Mouse (Mus musculus): ENCODE measurements around the gene Tex9. TPM values are rescaled to one million over a fixed set of nuclear protein-coding genes. Genes with fewer than 3 reads are reported as not detected.

The Tex9 gene
- polyA plus RNA-seq, 1 experiment from 2014 or later: 12.6 TPM

GRCm38 (mm10) chr9:72479276-72479675 is 12.7 kb downstream of the Tex9 start:
- no peak overlapping the region for H3K4me2 ChIP-seq
- H3K27ac ChIP-seq: no peak overlapping the region
- no peaks in the 10 kb centered on the region for H3K9me3 ChIP-seq (replicated peaks)
- no peak overlapping the region for H3K4me3 ChIP-seq
- H3K4me1 ChIP-seq (replicated peaks): no peaks in the 10 kb centered on the region
- H3K27me3 ChIP-seq: no peaks in the 10 kb centered on the region
- 88% methylated on average over 1 of the region's 1 CpGs for WGBS
- H3K9ac ChIP-seq: no peak overlapping the region
- peaks cover 29% of the 10 kb centered on the region; the same call in 1 of the 2 replicates for H3K36me3 ChIP-seq
- no peak for ATAC-seq (replicated peaks; ENCODE audit: insufficient number of reproducible peaks, insufficient read depth, low FRiP score, low read depth)

GRCm38 (mm10) chr9:72477306-72477705 is 14.7 kb downstream of the Tex9 start:
- no peaks in the 10 kb centered on the region for H3K4me1 ChIP-seq (replicated peaks)
- peaks cover 30% of the 10 kb centered on the region; the same call in 1 of the 2 replicates for H3K36me3 ChIP-seq
- no peak overlapping the region for H3K4me2 ChIP-seq
- H3K9ac ChIP-seq: no peak overlapping the region
- 76% methylated on average over 6 of the region's 6 CpGs for WGBS
- H3K4me3 ChIP-seq: no peak overlapping the region
- no peak for ATAC-seq (replicated peaks; ENCODE audit: insufficient number of reproducible peaks, insufficient read depth, low FRiP score, low read depth)
- H3K9me3 ChIP-seq (replicated peaks): no peaks in the 10 kb centered on the region
- no peak overlapping the region for H3K27ac ChIP-seq
- no peaks in the 10 kb centered on the region for H3K27me3 ChIP-seq

GRCm38 (mm10) chr9:72475511-72475910 is 16.5 kb downstream of the Tex9 start:
- Histone ChIP-seq H3K27ac (no peak overlapping the region), H3K4me3 (no peak overlapping the region), H3K4me1 (replicated peaks) (no peaks in the 10 kb centered on the region), H3K9ac (no peak overlapping the region), H3K9me3 (replicated peaks) (no peaks in the 10 kb centered on the region), H3K36me3 (peaks cover 24% of the 10 kb centered on the region; the same call in 1 of the 2 replicates), H3K4me2 (no peak overlapping the region), H3K27me3 (no peaks in the 10 kb centered on the region)
- 89% methylated on average over 9 of the region's 9 CpGs for WGBS
- ATAC-seq (replicated peaks; ENCODE audit: insufficient number of reproducible peaks, insufficient read depth, low FRiP score, low read depth): no peak

GRCm38 (mm10) chr9:72469851-72470250 is 22.2 kb downstream of the Tex9 start:
- H3K27me3 ChIP-seq: no peaks in the 10 kb centered on the region
- H3K4me1 ChIP-seq (replicated peaks): 0 out of 2 replicates have a peak, but pooled peaks cover 4% of the 10 kb centered on the region
- H3K4me2 ChIP-seq: no peak overlapping the region
- no peak for ATAC-seq (replicated peaks; ENCODE audit: insufficient number of reproducible peaks, insufficient read depth, low FRiP score, low read depth)
- WGBS: 84% methylated on average over 1 of the region's 1 CpGs
- H3K27ac ChIP-seq: no peak overlapping the region
- H3K9me3 ChIP-seq (replicated peaks): no peaks in the 10 kb centered on the region
- no peak overlapping the region for H3K4me3 ChIP-seq
- 0 out of 2 replicates have a peak, but pooled peaks cover 4% of the 10 kb centered on the region for H3K36me3 ChIP-seq
- H3K9ac ChIP-seq: no peak overlapping the region

DNA sequence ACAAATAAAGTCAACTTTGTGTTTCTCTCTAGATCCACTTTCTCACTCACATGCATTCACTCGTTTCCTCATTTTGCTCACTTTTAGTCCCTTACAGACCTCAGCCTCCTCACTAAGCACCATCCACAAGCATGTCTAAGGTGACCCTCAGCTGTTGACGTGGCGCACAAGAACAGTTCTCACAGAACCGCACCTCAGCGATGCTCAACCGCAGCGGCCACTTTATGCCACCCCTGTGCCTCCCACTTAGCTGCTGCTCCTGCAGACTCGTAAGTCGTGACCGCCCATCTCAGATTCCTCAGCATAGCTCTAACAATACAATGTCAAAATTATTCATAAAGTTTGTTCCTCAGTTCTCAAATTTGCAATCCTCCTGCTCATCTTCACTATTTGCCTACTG is 23.4 kb downstream of the Tex9 start:
- Histone ChIP-seq H3K9me3 (replicated peaks) (no peaks in the 10 kb centered on the region), H3K4me2 (no peak overlapping the region), H3K4me3 (no peak overlapping the region), H3K36me3 (0 out of 2 replicates have a peak, but pooled peaks cover 4% of the 10 kb centered on the region), H3K9ac (no peak overlapping the region), H3K27me3 (no peaks in the 10 kb centered on the region), H3K4me1 (replicated peaks) (0 out of 2 replicates have a peak, but pooled peaks cover 4% of the 10 kb centered on the region), H3K27ac (no peak overlapping the region)
- 84% methylated on average over 10 of the region's 10 CpGs for WGBS
- ATAC-seq (replicated peaks; ENCODE audit: insufficient number of reproducible peaks, insufficient read depth, low FRiP score, low read depth): no peak

GRCm38 (mm10) chr9:72467551-72468407 is 24.2 kb downstream of the Tex9 start:
- Histone ChIP-seq H3K4me3 (no peak overlapping the region), H3K27ac (no peak overlapping the region), H3K9me3 (replicated peaks) (no peaks in the 10 kb centered on the region), H3K9ac (no peak overlapping the region), H3K27me3 (no peaks in the 10 kb centered on the region), H3K4me2 (no peak overlapping the region), H3K4me1 (replicated peaks) (0 out of 2 replicates have a peak, but pooled peaks cover 4% of the 10 kb centered on the region), H3K36me3 (no peaks in the 10 kb centered on the region)
- no peak for ATAC-seq (replicated peaks; ENCODE audit: insufficient number of reproducible peaks, insufficient read depth, low FRiP score, low read depth)
- WGBS: 61% methylated on average over 11 of the region's 11 CpGs

GRCm38 (mm10) chr9:72465754-72466181 is 26.2 kb downstream of the Tex9 start:
- Histone ChIP-seq H3K4me3 (no peak overlapping the region), H3K27me3 (no peaks in the 10 kb centered on the region), H3K9me3 (replicated peaks) (no peaks in the 10 kb centered on the region), H3K36me3 (peaks cover 5% of the 10 kb centered on the region), H3K4me2 (no peak overlapping the region), H3K27ac (no peak overlapping the region), H3K9ac (no peak overlapping the region), H3K4me1 (replicated peaks) (0 out of 2 replicates have a peak, but pooled peaks cover 4% of the 10 kb centered on the region)
- ATAC-seq (replicated peaks; ENCODE audit: insufficient number of reproducible peaks, insufficient read depth, low FRiP score, low read depth): no peak
- WGBS: 65% methylated on average over 4 of the region's 4 CpGs

DNA sequence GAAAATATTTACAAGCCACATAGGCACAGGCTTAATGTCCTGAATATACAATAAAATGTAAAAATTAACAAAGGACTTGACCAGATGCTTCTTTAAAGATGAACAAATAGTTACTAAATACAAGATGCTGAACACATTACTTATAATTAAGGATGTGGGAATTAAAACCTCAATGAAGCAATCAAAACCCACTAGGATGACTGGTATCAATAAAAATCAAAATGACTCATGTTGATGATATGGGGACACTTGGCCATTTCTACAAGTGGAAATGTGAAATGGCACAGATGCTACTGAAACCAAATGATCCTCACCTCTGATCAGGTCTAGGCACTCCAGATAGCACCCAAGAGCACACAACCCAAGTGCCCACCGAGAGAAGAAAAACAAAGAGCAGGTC is 27.2 kb downstream of the Tex9 start:
- Histone ChIP-seq H3K9me3 (replicated peaks) (no peaks in the 10 kb centered on the region), H3K4me3 (no peak overlapping the region), H3K27ac (no peak overlapping the region), H3K4me2 (no peak overlapping the region), H3K36me3 (peaks cover 9% of the 10 kb centered on the region), H3K27me3 (no peaks in the 10 kb centered on the region), H3K4me1 (replicated peaks) (0 out of 2 replicates have a peak, but pooled peaks cover 4% of the 10 kb centered on the region), H3K9ac (no peak overlapping the region)
- ATAC-seq (replicated peaks; ENCODE audit: insufficient number of reproducible peaks, insufficient read depth, low FRiP score, low read depth): no peak
- 87% methylated on average over 1 of the region's 1 CpGs for WGBS

DNA sequence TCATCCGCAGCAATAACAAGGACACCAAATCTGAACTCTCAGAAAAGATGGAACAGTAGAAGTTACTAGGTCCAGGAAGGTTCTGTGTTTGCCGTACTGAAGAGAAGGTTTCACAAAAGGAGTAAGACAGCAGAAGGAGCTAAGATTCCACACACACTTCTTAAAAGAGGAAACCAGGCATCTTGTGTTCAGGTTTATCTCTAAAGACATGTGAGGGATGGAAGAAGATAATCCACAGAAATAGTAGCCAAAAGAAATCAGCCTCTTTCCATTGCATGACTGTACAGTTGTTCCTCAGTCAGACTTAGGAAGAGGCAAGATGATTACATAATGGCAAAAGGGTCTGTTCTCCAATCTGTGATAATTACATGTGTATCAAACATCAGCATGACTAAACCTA is 29.6 kb downstream of the Tex9 start:
- no peaks in the 10 kb centered on the region for H3K9me3 ChIP-seq (replicated peaks)
- no peaks in the 10 kb centered on the region for H3K27me3 ChIP-seq
- WGBS: 91% methylated on average over 2 of the region's 2 CpGs
- H3K36me3 ChIP-seq: peaks cover 17% of the 10 kb centered on the region
- H3K4me1 ChIP-seq (replicated peaks): 0 out of 2 replicates have a peak, but pooled peaks cover 4% of the 10 kb centered on the region
- H3K27ac ChIP-seq: no peak overlapping the region
- no peak for ATAC-seq (replicated peaks; ENCODE audit: insufficient number of reproducible peaks, insufficient read depth, low FRiP score, low read depth)
- no peak overlapping the region for H3K4me3 ChIP-seq
- H3K4me2 ChIP-seq: no peak overlapping the region
- no peak overlapping the region for H3K9ac ChIP-seq

DNA sequence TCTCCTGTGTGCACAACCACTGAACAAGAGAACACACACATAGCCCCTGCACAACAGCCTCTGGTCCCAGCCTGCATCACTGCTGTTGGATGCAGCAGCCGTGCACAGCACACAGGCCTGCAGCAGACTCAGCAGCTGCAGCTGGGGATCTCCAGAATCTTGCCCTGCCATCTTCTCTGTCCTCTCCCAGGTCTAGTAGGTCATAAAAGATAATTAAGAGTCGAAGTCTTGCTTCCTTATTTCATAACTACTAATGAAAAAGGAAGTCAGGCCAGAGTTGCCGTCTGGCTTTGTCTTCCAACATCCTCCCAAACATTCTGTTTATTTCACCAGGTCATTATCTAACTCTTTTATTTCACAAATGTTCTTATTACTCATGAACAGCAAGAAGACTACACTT is 31.2 kb downstream of the Tex9 start:
- no peak overlapping the region for H3K27ac ChIP-seq
- no peak for ATAC-seq (replicated peaks; ENCODE audit: insufficient number of reproducible peaks, insufficient read depth, low FRiP score, low read depth)
- H3K4me1 ChIP-seq (replicated peaks): 0 out of 2 replicates have a peak, but pooled peaks cover 2% of the 10 kb centered on the region
- 72% methylated on average over 3 of the region's 3 CpGs for WGBS
- no peak overlapping the region for H3K4me3 ChIP-seq
- no peak overlapping the region for H3K4me2 ChIP-seq
- no peaks in the 10 kb centered on the region for H3K27me3 ChIP-seq
- no peaks in the 10 kb centered on the region for H3K9me3 ChIP-seq (replicated peaks)
- peaks cover 22% of the 10 kb centered on the region for H3K36me3 ChIP-seq
- H3K9ac ChIP-seq: no peak overlapping the region

- Histone ChIP-seq H3K9me3 (replicated peaks) (no peaks in the 10 kb centered on the region), H3K9ac (no peak overlapping the region), H3K27me3 (no peaks in the 10 kb centered on the region), H3K4me1 (replicated peaks) (no peaks in the 10 kb centered on the region), H3K27ac (no peak overlapping the region), H3K36me3 (peaks cover 22% of the 10 kb centered on the region), H3K4me3 (no peak overlapping the region), H3K4me2 (no peak overlapping the region)
- 73% methylated on average over 3 of the region's 3 CpGs for WGBS
- no peak for ATAC-seq (replicated peaks; ENCODE audit: insufficient number of reproducible peaks, insufficient read depth, low FRiP score, low read depth)
These were observed 32.3 kb downstream of the Tex9 start for GRCm38 (mm10) chr9:72459703-72460102.

DNA sequence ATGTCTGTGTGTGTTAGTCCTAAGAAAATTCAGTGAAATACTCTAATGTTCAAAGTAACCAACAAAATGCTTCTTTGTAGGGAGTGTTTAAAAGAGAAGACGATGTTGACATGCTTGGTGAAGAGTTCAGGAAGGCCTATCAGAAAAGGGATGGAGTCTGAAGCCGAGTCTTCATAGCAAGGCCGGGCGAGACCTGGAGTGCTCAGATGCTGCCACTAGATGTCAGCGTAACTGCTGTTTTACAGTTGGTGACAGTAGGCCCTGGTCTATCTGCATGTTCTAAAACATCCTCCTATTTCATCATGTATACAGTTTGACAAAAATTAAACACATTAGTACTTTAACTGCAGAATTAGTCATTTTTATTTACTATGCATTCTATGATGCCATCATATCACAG is 33.8 kb downstream of the Tex9 start:
- Histone ChIP-seq H3K9ac (no peak overlapping the region), H3K4me2 (no peak overlapping the region), H3K9me3 (replicated peaks) (no peaks in the 10 kb centered on the region), H3K27me3 (no peaks in the 10 kb centered on the region), H3K4me3 (no peak overlapping the region), H3K4me1 (replicated peaks) (no peaks in the 10 kb centered on the region), H3K27ac (no peak overlapping the region), H3K36me3 (peaks cover 26% of the 10 kb centered on the region)
- ATAC-seq (replicated peaks; ENCODE audit: insufficient number of reproducible peaks, insufficient read depth, low FRiP score, low read depth): no peak
- 17% methylated on average over 5 of the region's 5 CpGs for WGBS
